Comparison of ENCODE assay signal across 11 mouse cellular contexts in the genomic region with DNA sequence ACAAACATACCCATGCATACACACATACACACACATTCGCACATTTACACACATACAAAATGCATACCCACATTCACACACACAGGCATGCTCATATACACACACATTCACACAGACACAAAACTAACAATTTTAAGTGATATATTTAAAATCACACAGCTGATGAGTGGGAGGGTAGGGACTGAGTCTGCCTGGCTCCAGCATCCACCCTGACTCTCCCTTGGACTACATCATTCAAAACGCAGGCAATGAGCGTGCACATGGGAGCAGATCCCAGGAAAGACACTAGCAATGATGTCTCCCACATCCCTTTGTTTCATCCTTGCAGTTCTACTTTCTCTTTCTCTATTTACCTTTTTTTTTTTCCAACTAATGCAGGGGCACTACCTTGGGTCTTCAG.
"Had no signal": no experiment of that assay in that cellular context is flagged by ENCODE, and none has a peak within 500 bp of the region (broad histone marks: within the 10 kb centered on the region; RNA-seq: fewer than 3 reads in every experiment).

No protein-coding gene starts in this region.

- DNase-seq: liver, postnatal 0 days; lung, adult 2 months; lung, postnatal 14 days; lung, postnatal 36 days; right cerebral cortex, postnatal 14 days; thymus, adult 18-20 months; thymus, postnatal 14 days; thymus, postnatal 36 days had no signal

- ATAC-seq: liver, postnatal 0 days; lung, postnatal 0 days; midbrain, embryonic 13.5 days; midbrain, embryonic 15.5 days had no signal
